In genomic region chr4:82466717-82467116, GRCm38 (mm10) we compare ENCODE assay signal across 10 mouse cellular contexts.
A peak's percentile ranks its signal among the peaks of the same experiment; 100 is the strongest.
DNase-seq lines count a peak whose midpoint lies in the region; ATAC-seq lines count a peak whose summit lies in the region.
"Had no signal": no experiment of that assay in that cellular context is flagged by ENCODE, and none has a peak within 500 bp of the region (broad histone marks: within the 10 kb centered on the region; RNA-seq: fewer than 3 reads in every experiment).

No protein-coding gene starts in this region.

- H3K36me3 ChIP-seq in forebrain, embryonic 12.5 days (replicated peaks), result no peaks in the 10 kb centered on the region
- no peaks in the 10 kb centered on the region for H3K36me3 ChIP-seq in forebrain, embryonic 10.5 days (replicated peaks)
- H3K36me3 ChIP-seq in heart, embryonic 15.5 days, result no peaks in the 10 kb centered on the region
- H3K36me3 ChIP-seq: midbrain, embryonic 12.5 days had no signal

- ATAC-seq in forebrain, embryonic 12.5 days (ENCODE audit: low FRiP score), result no peak
- no peak; the same call in 1 of the 2 replicates for ATAC-seq in heart, embryonic 15.5 days (replicated peaks; ENCODE audit: insufficient number of reproducible peaks, insufficient read depth, low FRiP score, low read depth)

- H3K9me3 ChIP-seq in forebrain, embryonic 12.5 days, result no peaks in the 10 kb centered on the region
- H3K9me3 ChIP-seq in forebrain, embryonic 10.5 days, result no peaks in the 10 kb centered on the region
- H3K9me3 ChIP-seq in heart, embryonic 15.5 days (replicated peaks), result no peaks in the 10 kb centered on the region
- H3K9me3 ChIP-seq: midbrain, embryonic 12.5 days had no signal

- no peak overlapping the region for H3K9ac ChIP-seq in forebrain, embryonic 12.5 days
- 0 out of 2 replicates have a peak overlapping the region, but pooled peaks have one; percentile 15 for H3K9ac ChIP-seq in heart, embryonic 15.5 days
- H3K9ac ChIP-seq: midbrain, embryonic 12.5 days had no signal

- intact Hi-C loops in left cerebral cortex, postnatal 14 days (cut with DNase I), result no loop called here

- H3K4me1 ChIP-seq in forebrain, embryonic 12.5 days, result peaks cover 57% of the 10 kb centered on the region
- peaks cover 56% of the 10 kb centered on the region for H3K4me1 ChIP-seq in forebrain, embryonic 10.5 days
- peaks cover 82% of the 10 kb centered on the region for H3K4me1 ChIP-seq in heart, embryonic 15.5 days (replicated peaks)

- DNase-seq in forebrain, embryonic 10.5 days (ENCODE audit: extremely low spot score, low spot score), result no peak
- peak; percentile 44 for DNase-seq in adrenal gland, postnatal 25 days
- DNase-seq in lung, adult 18-20 months, result peak; percentile 70 to 77
- DNase-seq in thymus, postnatal 25 days, result no peak
- DNase-seq in left cerebral cortex, postnatal 14 days (ENCODE audit: low spot score in 2 of 2), result no peak
- DNase-seq in frontal cortex, postnatal 10 days (ENCODE audit: low spot score in 2 of 2), result no peak

- H3K27ac ChIP-seq in forebrain, embryonic 12.5 days, result peak overlapping the region; percentile 1; the same call in 1 of the 2 replicates
- H3K27ac ChIP-seq in forebrain, embryonic 10.5 days, result no peak overlapping the region
- peak overlapping the region; percentile 76 for H3K27ac ChIP-seq in heart, embryonic 15.5 days
- H3K27ac ChIP-seq: midbrain, embryonic 12.5 days had no signal

- no peak overlapping the region for H3K4me2 ChIP-seq in forebrain, embryonic 12.5 days
- H3K4me2 ChIP-seq in heart, embryonic 15.5 days, result peak overlapping the region; percentile 22
- H3K4me2 ChIP-seq: midbrain, embryonic 12.5 days had no signal

- no peaks in the 10 kb centered on the region for H3K27me3 ChIP-seq in forebrain, embryonic 12.5 days
- no peaks in the 10 kb centered on the region for H3K27me3 ChIP-seq in forebrain, embryonic 10.5 days (ENCODE audit: poor library complexity, severe bottlenecking)
- no peaks in the 10 kb centered on the region for H3K27me3 ChIP-seq in heart, embryonic 15.5 days
- H3K27me3 ChIP-seq: CH12.LX; midbrain, embryonic 12.5 days had no signal

- no peak overlapping the region for H3K4me3 ChIP-seq in forebrain, embryonic 12.5 days (replicated peaks)
- no peak overlapping the region for H3K4me3 ChIP-seq in forebrain, embryonic 10.5 days
- no peak overlapping the region for H3K4me3 ChIP-seq in heart, embryonic 15.5 days
- H3K4me3 ChIP-seq: midbrain, embryonic 12.5 days had no signal

- 80% methylated on average over 8 of the region's 8 CpGs for WGBS in forebrain, embryonic 12.5 days
- 75% methylated on average over 8 of the region's 8 CpGs for WGBS in forebrain, embryonic 10.5 days
- 15% methylated on average over 8 of the region's 8 CpGs for WGBS in heart, embryonic 15.5 days

Comparison
In these comparisons a context has a peak if more than half of its experiments do, and no peak if none do; other contexts are left out.
1. DNase-seq: peak in adrenal gland, postnatal 25 days (single experiment) and lung, adult 18-20 months (2 of 2); none in forebrain, embryonic 10.5 days (single experiment), thymus, postnatal 25 days (single experiment), left cerebral cortex, postnatal 14 days (0 of 2) and frontal cortex, postnatal 10 days (0 of 2).